Comparison of ENCODE assay signal across 12 mouse cellular contexts in genomic region chr6:87119066-87119837, GRCm38 (mm10). TPM values are rescaled to one million over a fixed set of nuclear protein-coding genes. Genes with fewer than 3 reads are reported as not detected.
DNase-seq lines count a peak whose midpoint lies in the region; ATAC-seq and TF ChIP-seq lines count a peak whose summit lies in the region.
"Had no signal": no experiment of that assay in that cellular context is flagged by ENCODE, and none has a peak within 500 bp of the region (broad histone marks: within the 10 kb centered on the region; RNA-seq: fewer than 3 reads in every experiment).

No protein-coding gene starts in this region.

- peak; percentile 61; the same call in 1 of the 2 replicates for ATAC-seq in liver, embryonic 14.5 days (ENCODE audit: insufficient read depth)
- no peak for ATAC-seq in erythroblast, adult 5-6 weeks (replicated peaks; ENCODE audit: low FRiP score, poor library complexity, severe bottlenecking)

- TF ChIP-seq EP300 in liver, embryonic 14.5 days (IDR thresholded peaks at IDR 0.05; ENCODE audit: low read depth), result no peak

- WGBS in liver, embryonic 14.5 days (ENCODE audit: insufficient replicate concordance), result 68% methylated on average over 20 of the region's 20 CpGs

- TF ChIP-seq CTCF in testis, adult 2 months (IDR thresholded peaks at IDR 0.05; ENCODE audit: control insufficient read depth, insufficient read depth, insufficient replicate concordance, low read depth, low read length), result no peak
- TF ChIP-seq CTCF in liver, embryonic 14.5 days (IDR thresholded peaks at IDR 0.05; ENCODE audit: low read depth), result no peak

- H3K9me3 ChIP-seq in liver, embryonic 14.5 days (ENCODE audit: control insufficient read depth, low read length), result no peaks in the 10 kb centered on the region
- H3K9me3 ChIP-seq: embryonic facial prominence, embryonic 12.5 days had no signal

- H3K27me3 ChIP-seq in testis, adult 2 months (ENCODE audit: control insufficient read depth, insufficient read depth, low read length), result no peaks in the 10 kb centered on the region
- H3K27me3 ChIP-seq in liver, embryonic 14.5 days (ENCODE audit: control insufficient read depth, insufficient read depth, low read length), result no peaks in the 10 kb centered on the region
- H3K27me3 ChIP-seq: embryonic facial prominence, embryonic 12.5 days had no signal

- peak overlapping the region; percentile 58 for H3K4me3 ChIP-seq in testis, adult 2 months (ENCODE audit: control insufficient read depth, low read depth, low read length)
- H3K4me3 ChIP-seq in liver, embryonic 14.5 days (ENCODE audit: insufficient read depth in 1 of 2, low read depth in 2 of 2, low read length in 2 of 2), result no peak overlapping the region
- H3K4me3 ChIP-seq: embryonic facial prominence, embryonic 12.5 days; gastrocnemius, adult 2 months had no signal

- H3K27ac ChIP-seq in testis, adult 2 months (ENCODE audit: control insufficient read depth, insufficient read depth, low read depth, low read length), result no peak overlapping the region
- H3K27ac ChIP-seq in liver, embryonic 14.5 days, result no peak overlapping the region
- H3K27ac ChIP-seq: embryonic facial prominence, embryonic 12.5 days; gastrocnemius, adult 2 months had no signal

- TF ChIP-seq POLR2A in testis, adult 2 months (IDR thresholded peaks at IDR 0.05; ENCODE audit: control insufficient read depth, low read depth, low read length), result no peak

- no peak overlapping the region for H3K9ac ChIP-seq in liver, embryonic 14.5 days (replicated peaks)
- H3K9ac ChIP-seq: embryonic facial prominence, embryonic 12.5 days had no signal

- H3K4me1 ChIP-seq in testis, adult 2 months (ENCODE audit: control insufficient read depth, insufficient read depth, low read length), result no peaks in the 10 kb centered on the region
- H3K4me1 ChIP-seq in liver, embryonic 14.5 days (replicated peaks; ENCODE audit: control insufficient read depth in 2 of 2, insufficient read depth in 2 of 2, low read length in 1 of 2), result no peaks in the 10 kb centered on the region; a peak in 1 of 4 replicates

- no peak overlapping the region for H3K4me2 ChIP-seq in liver, embryonic 14.5 days (ENCODE audit: low read depth)
- H3K4me2 ChIP-seq: embryonic facial prominence, embryonic 12.5 days had no signal

- DNase-seq in testis, postnatal 10 days (ENCODE audit: low spot score), result no peak
- no peak for DNase-seq in liver, embryonic 14.5 days (ENCODE audit: low read depth in 3 of 3, low spot score in 3 of 3)
- peak; percentile 42 for DNase-seq in spleen, adult 12 weeks (ENCODE audit: low spot score)
- peak; percentile 72 to 88 for DNase-seq in thymus, postnatal 36 days
- DNase-seq in kidney, adult 8-10 months, result no peak
- no peak for DNase-seq in kidney, postnatal 14 days
- DNase-seq: gastrocnemius, adult 2 months; kidney, adult 11 months had no signal

- no peaks in the 10 kb centered on the region for H3K36me3 ChIP-seq in testis, adult 2 months (ENCODE audit: control insufficient read depth, insufficient read depth, low read length)
- no peaks in the 10 kb centered on the region for H3K36me3 ChIP-seq in liver, embryonic 14.5 days (replicated peaks; ENCODE audit: control insufficient read depth, insufficient read depth, low read depth)
- H3K36me3 ChIP-seq: embryonic facial prominence, embryonic 12.5 days had no signal

RNA-seq across cellular contexts. Expression of gene D6Ertd527e, which starts 14.7 kb away (rescaled TPM):
- 3.9 and 5.0 TPM in 2 replicates for polyA plus RNA-seq in testis, adult 2 months (2012; rRNA removed)
- polyA plus RNA-seq in liver, embryonic 14.5 days (2012; rRNA removed), result 0.01 and 0.10 TPM in 2 replicates
- not detected in 2 replicates for polyA plus RNA-seq in liver, embryonic 14.5 days (2014; fragmentation: Nextera tagmentation; extraction: Ambion mirVana)
- total RNA-seq in erythroblast, adult 5-6 weeks (2015; ENCODE audit: low replicate concordance), result not detected in 2 replicates
- total RNA-seq in erythroblast, adult 5-6 weeks (2017; ENCODE audit: low replicate concordance), result not detected in 2 replicates
- total RNA-seq: gastrocnemius, adult 2 months; MEL had no signal

Comparison
In these comparisons a context has a peak if more than half of its experiments do, and no peak if none do; other contexts are left out.
1. DNase-seq: peak in spleen, adult 12 weeks (single experiment) and thymus, postnatal 36 days (2 of 2); none in testis, postnatal 10 days (single experiment), liver, embryonic 14.5 days (0 of 3), kidney, adult 8-10 months (0 of 2) and kidney, postnatal 14 days (single experiment).